ENCODE assay signal across 10 mouse cellular contexts in the genomic region with DNA sequence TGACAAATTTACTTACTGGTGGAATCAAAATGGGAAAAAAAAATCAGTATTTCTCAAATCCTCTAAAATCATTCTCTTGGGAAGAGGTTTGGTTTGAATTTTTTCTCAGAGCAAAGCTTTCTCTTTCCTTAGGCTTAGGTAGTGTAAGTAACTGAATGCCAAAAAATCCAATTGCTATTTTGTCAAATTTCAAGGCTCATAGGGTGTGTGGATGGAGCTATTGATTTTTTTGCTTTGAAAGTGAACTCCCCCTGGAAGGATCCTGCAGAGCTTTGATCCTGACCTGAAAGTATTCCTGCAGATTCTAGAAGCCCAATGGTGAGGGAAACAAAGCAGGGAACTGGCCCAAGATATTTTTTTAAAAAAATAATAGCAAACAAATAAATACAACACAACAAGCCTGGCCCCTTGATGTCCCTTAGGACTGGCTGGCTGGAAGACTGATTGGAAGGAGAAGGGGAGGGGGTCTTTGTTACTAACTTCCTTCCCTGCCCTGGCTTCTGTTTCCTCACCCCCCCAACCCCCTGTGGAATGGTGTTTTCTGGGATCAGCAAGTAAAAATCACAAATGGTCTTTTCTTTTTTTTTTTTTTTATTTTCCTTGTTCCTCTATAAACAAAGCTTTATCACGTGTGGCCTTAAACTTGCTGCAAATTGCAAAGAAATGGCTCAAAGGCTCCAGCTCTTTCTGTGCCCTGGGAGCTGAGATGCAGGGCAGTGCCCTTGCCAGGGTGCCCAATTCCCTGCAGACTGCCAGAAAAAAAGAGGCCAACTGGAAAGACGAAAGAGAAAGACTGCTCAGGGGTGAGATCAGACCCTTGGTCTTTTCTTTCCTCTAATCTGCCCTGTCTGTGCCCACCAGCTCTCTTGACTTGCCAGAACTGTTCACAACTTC. TPM values are rescaled to one million over a fixed set of nuclear protein-coding genes. Genes with fewer than 3 reads are reported as not detected.
DNase-seq lines count a peak whose midpoint lies in the region; TF ChIP-seq lines count a peak whose summit lies in the region.
"Had no signal": no experiment of that assay in that cellular context is flagged by ENCODE, and none has a peak within 500 bp of the region (broad histone marks: within the 10 kb centered on the region; RNA-seq: fewer than 3 reads in every experiment).

Gene Slco1c1 (plus strand): TSS at position 622 of the 894 bp plus-strand sequence.

- peak within 1 kb of the TSS; percentile 95 for H3K27ac ChIP-seq in cortical plate, adult 2 months (ENCODE audit: insufficient read depth, low read length)
- no peak within 1 kb of the TSS for H3K27ac ChIP-seq in gastrocnemius, adult 2 months
- H3K27ac ChIP-seq: kidney, embryonic 15.5 days had no signal

- TF ChIP-seq CTCF in cortical plate, adult 2 months (IDR thresholded peaks at IDR 0.05; ENCODE audit: extremely low read depth, insufficient read depth, low read length) = no peak
- no peak for TF ChIP-seq CTCF in gastrocnemius, adult 2 months (IDR thresholded peaks at IDR 0.05)

- TF ChIP-seq POLR2A in cortical plate, adult 2 months (IDR thresholded peaks at IDR 0.05; ENCODE audit: extremely low read depth, insufficient read depth, low read length) = 0 out of 2 replicates have a peak, but pooled peaks have one; percentile 35

- H3K4me3 ChIP-seq in cortical plate, adult 2 months (ENCODE audit: insufficient read depth, low read length) = peak within 1 kb of the TSS; percentile 39
- H3K4me3 ChIP-seq in gastrocnemius, adult 2 months = no peak within 1 kb of the TSS
- H3K4me3 ChIP-seq: kidney, embryonic 15.5 days had no signal

- peak in 1 of 2 experiments; percentile 13 for DNase-seq in layer of hippocampus, adult 18-20 months (ENCODE audit: low spot score in 2 of 2)
- no peak for DNase-seq in layer of hippocampus, adult 9-10 months (ENCODE audit: low spot score)
- peak in 1 of 2 experiments; percentile 30 for DNase-seq in frontal cortex, adult 2 months (ENCODE audit: extremely low spot score in 1 of 2, low spot score in 1 of 2)
- DNase-seq in left cerebral cortex, postnatal 10 days (ENCODE audit: extremely low spot score in 1 of 2, low spot score in 2 of 2) = peak; percentile 45 to 87
- no peak for DNase-seq in spleen, postnatal 14 days (ENCODE audit: low spot score in 2 of 2)
- no peak for DNase-seq in gastrocnemius, adult 2 months
- DNase-seq: heart, postnatal 14 days; thymus, postnatal 4 days had no signal

- intact Hi-C loops in left cerebral cortex, postnatal 10 days (cut with DNase I) = no loop called here
- intact Hi-C loops in gastrocnemius, adult 2 months (cut with DNase I) = no loop called here

- H3K4me1 ChIP-seq in cortical plate, adult 2 months (ENCODE audit: control insufficient read depth, insufficient read depth, low read length) = no peaks in the 10 kb centered on the region
- H3K4me1 ChIP-seq: kidney, embryonic 15.5 days had no signal

RNA-seq across cellular contexts. Expression of gene Slco1c1, which starts in this region (rescaled TPM):
- 10 to 100 TPM; 43.4 to 46.4 TPM for total RNA-seq in layer of hippocampus, adult 18-20 months (2021)
- 55.8 and 56.1 TPM in 2 replicates for polyA plus RNA-seq in cortical plate, adult 2 months (2012; rRNA removed)
- 48.3 and 60.5 TPM in 2 replicates for polyA plus RNA-seq in frontal cortex, adult 2 months (2012; rRNA removed)
- total RNA-seq in left cerebral cortex, postnatal 10 days (2021) = 10 to 100 TPM; 84.1 to 87.9 TPM
- total RNA-seq in gastrocnemius, adult 2 months (2021) = not detected

Comparison
In these comparisons a context has a peak if more than half of its experiments do, and no peak if none do; other contexts are left out.
1. RNA of gene Slco1c1 (total RNA-seq): 84.1 to 87.9 TPM in left cerebral cortex, postnatal 10 days and 43.4 to 46.4 TPM in layer of hippocampus, adult 18-20 months; not detected in gastrocnemius, adult 2 months; every median in the first group is over 10 times any median in the second.
2. DNase-seq: peak in left cerebral cortex, postnatal 10 days (2 of 2); none in layer of hippocampus, adult 9-10 months (single experiment), spleen, postnatal 14 days (0 of 2) and gastrocnemius, adult 2 months (single experiment).